Mouse (Mus musculus): ENCODE measurements around the gene Rnf216. TPM values are rescaled to one million over a fixed set of nuclear protein-coding genes. Genes with fewer than 3 reads are reported as not detected.

The Rnf216 gene
- polyA plus RNA-seq, 1 experiment, result 12.2 TPM

GRCm38 (mm10) chr5:143035271-143035670, 77.5 kb downstream of the Rnf216 start:
- no peak overlapping the region for H3ac ChIP-seq (ENCODE audit: control insufficient read depth, insufficient read length, low read depth)
- H3K79me2 ChIP-seq (ENCODE audit: control insufficient read depth, insufficient read depth), result no peaks in the 10 kb centered on the region
- H3K27me3 ChIP-seq (ENCODE audit: control insufficient read depth, insufficient read depth, insufficient read length), result no peaks in the 10 kb centered on the region
- H3K4me3 ChIP-seq (ENCODE audit: insufficient read depth, poor library complexity, severe bottlenecking), result no peak overlapping the region
- no peaks in the 10 kb centered on the region for H3K79me3 ChIP-seq (ENCODE audit: low read depth)
- peaks cover 6% of the 10 kb centered on the region for H3K36me3 ChIP-seq (ENCODE audit: control insufficient read depth, insufficient read depth)
- no peak for TF ChIP-seq MYOG (IDR thresholded peaks at IDR 0.05; ENCODE audit: control insufficient read depth, extremely low read depth, insufficient read length)
- TF ChIP-seq USF1 (IDR thresholded peaks at IDR 0.05; ENCODE audit: low read depth), result no peak
- TF ChIP-seq CEBPB (IDR thresholded peaks at IDR 0.05; ENCODE audit: low read depth), result no peak
- no peak for TF ChIP-seq CTCF (IDR thresholded peaks at IDR 0.05; ENCODE audit: control insufficient read depth, insufficient read depth, insufficient read length)
- no peak for TF ChIP-seq MYOD1 (IDR thresholded peaks at IDR 0.05; ENCODE audit: control insufficient read depth, insufficient read length, low read depth)
- TF ChIP-seq FOSL1 (IDR thresholded peaks at IDR 0.05; ENCODE audit: insufficient read depth, low read length, poor library complexity, severe bottlenecking), result no peak
- TF ChIP-seq MAX (IDR thresholded peaks at IDR 0.05), result no peak

- TF ChIP-seq MYOD1 (IDR thresholded peaks at IDR 0.05; ENCODE audit: control insufficient read depth, insufficient read length, low read depth), result peak; percentile 46
- TF ChIP-seq FOSL1 (IDR thresholded peaks at IDR 0.05; ENCODE audit: insufficient read depth, low read length, poor library complexity, severe bottlenecking), result no peak
- peak; percentile 54 for TF ChIP-seq MAX (IDR thresholded peaks at IDR 0.05)
- Histone ChIP-seq H3K36me3 (ENCODE audit: control insufficient read depth, insufficient read depth) (peaks cover 6% of the 10 kb centered on the region), H3K4me3 (ENCODE audit: insufficient read depth, poor library complexity, severe bottlenecking) (no peak overlapping the region), H3ac (ENCODE audit: control insufficient read depth, insufficient read length, low read depth) (peak overlapping the region; percentile 4), H3K79me2 (ENCODE audit: control insufficient read depth, insufficient read depth) (no peaks in the 10 kb centered on the region), H3K27me3 (ENCODE audit: control insufficient read depth, insufficient read depth, insufficient read length) (no peaks in the 10 kb centered on the region), H3K79me3 (ENCODE audit: low read depth) (no peaks in the 10 kb centered on the region)
Observed at GRCm38 (mm10) chr5:143034108-143034507, 78.7 kb downstream of the Rnf216 start.

GRCm38 (mm10) chr5:143033277-143033676, 79.5 kb downstream of the Rnf216 start:
- Histone ChIP-seq H3K27me3 (ENCODE audit: control insufficient read depth, insufficient read depth, insufficient read length) (no peaks in the 10 kb centered on the region), H3K36me3 (ENCODE audit: control insufficient read depth, insufficient read depth) (peaks cover 6% of the 10 kb centered on the region)

GRCm38 (mm10) chr5:143032639-143033146, 80.1 kb downstream of the Rnf216 start:
- Histone ChIP-seq H3K36me3 (ENCODE audit: control insufficient read depth, insufficient read depth) (peaks cover 6% of the 10 kb centered on the region), H3ac (ENCODE audit: control insufficient read depth, insufficient read length, low read depth) (no peak overlapping the region), H3K27me3 (ENCODE audit: control insufficient read depth, insufficient read depth, insufficient read length) (no peaks in the 10 kb centered on the region), H3K4me3 (ENCODE audit: insufficient read depth, poor library complexity, severe bottlenecking) (no peak overlapping the region), H3K79me3 (ENCODE audit: low read depth) (no peaks in the 10 kb centered on the region), H3K79me2 (ENCODE audit: control insufficient read depth, insufficient read depth) (no peaks in the 10 kb centered on the region)
- TF ChIP-seq FOSL1 (IDR thresholded peaks at IDR 0.05; ENCODE audit: insufficient read depth, low read length, poor library complexity, severe bottlenecking) (no peak), MYOG (IDR thresholded peaks at IDR 0.05; ENCODE audit: control insufficient read depth, extremely low read depth, insufficient read length) (no peak), MYOD1 (IDR thresholded peaks at IDR 0.05; ENCODE audit: control insufficient read depth, insufficient read length, low read depth) (no peak), USF1 (IDR thresholded peaks at IDR 0.05; ENCODE audit: low read depth) (peak; percentile 14)

More at GRCm38 (mm10) chr5:143033277-143033676, 79.5 kb downstream of the Rnf216 start:
- no peak for TF ChIP-seq CEBPB (IDR thresholded peaks at IDR 0.05; ENCODE audit: low read depth)
- TF ChIP-seq MYOG (IDR thresholded peaks at IDR 0.05; ENCODE audit: control insufficient read depth, extremely low read depth, insufficient read length), result no peak
- no peaks in the 10 kb centered on the region for H3K79me2 ChIP-seq (ENCODE audit: control insufficient read depth, insufficient read depth)
- no peaks in the 10 kb centered on the region for H3K79me3 ChIP-seq (ENCODE audit: low read depth)
- H3ac ChIP-seq (ENCODE audit: control insufficient read depth, insufficient read length, low read depth), result no peak overlapping the region
- no peak overlapping the region for H3K4me3 ChIP-seq (ENCODE audit: insufficient read depth, poor library complexity, severe bottlenecking)

GRCm38 (mm10) chr5:143031681-143032080, 81.1 kb downstream of the Rnf216 start:
- Histone ChIP-seq H3K36me3 (ENCODE audit: control insufficient read depth, insufficient read depth) (peaks cover 14% of the 10 kb centered on the region), H3K79me2 (ENCODE audit: control insufficient read depth, insufficient read depth) (no peaks in the 10 kb centered on the region), H3K79me3 (ENCODE audit: low read depth) (no peaks in the 10 kb centered on the region), H3K27me3 (ENCODE audit: control insufficient read depth, insufficient read depth, insufficient read length) (no peaks in the 10 kb centered on the region), H3K4me3 (ENCODE audit: insufficient read depth, poor library complexity, severe bottlenecking) (no peak overlapping the region), H3ac (ENCODE audit: control insufficient read depth, insufficient read length, low read depth) (no peak overlapping the region)
- no peak for TF ChIP-seq MYOD1 (IDR thresholded peaks at IDR 0.05; ENCODE audit: control insufficient read depth, insufficient read length, low read depth)
- no peak for TF ChIP-seq CEBPB (IDR thresholded peaks at IDR 0.05; ENCODE audit: low read depth)
- TF ChIP-seq CTCF (IDR thresholded peaks at IDR 0.05; ENCODE audit: control insufficient read depth, insufficient read depth, insufficient read length), result no peak
- no peak for TF ChIP-seq MAX (IDR thresholded peaks at IDR 0.05)
- no peak for TF ChIP-seq MYOG (IDR thresholded peaks at IDR 0.05; ENCODE audit: control insufficient read depth, extremely low read depth, insufficient read length)
- TF ChIP-seq USF1 (IDR thresholded peaks at IDR 0.05; ENCODE audit: low read depth), result no peak

- Histone ChIP-seq H3K79me2 (ENCODE audit: control insufficient read depth, insufficient read depth) (no peaks in the 10 kb centered on the region), H3K27me3 (ENCODE audit: control insufficient read depth, insufficient read depth, insufficient read length) (no peaks in the 10 kb centered on the region)
- peak; percentile 44 for TF ChIP-seq FOSL1 (IDR thresholded peaks at IDR 0.05; ENCODE audit: insufficient read depth, low read length, poor library complexity, severe bottlenecking)
- no peak for TF ChIP-seq MAX (IDR thresholded peaks at IDR 0.05)
Observed at GRCm38 (mm10) chr5:143031193-143031592, 81.6 kb downstream of the Rnf216 start.

More at GRCm38 (mm10) chr5:143031193-143031592, 81.6 kb downstream of the Rnf216 start:
- Histone ChIP-seq H3K36me3 (ENCODE audit: control insufficient read depth, insufficient read depth) (peaks cover 15% of the 10 kb centered on the region), H3K4me3 (ENCODE audit: insufficient read depth, poor library complexity, severe bottlenecking) (no peak overlapping the region), H3K79me3 (ENCODE audit: low read depth) (no peaks in the 10 kb centered on the region), H3ac (ENCODE audit: control insufficient read depth, insufficient read length, low read depth) (no peak overlapping the region)

Data from C2C12 (cell line).